Mouse (Mus musculus) hindbrain, embryonic 12.5 days (tissue): Measurements from ENCODE around the gene Gm20479. TPM values are rescaled to one million over a fixed set of nuclear protein-coding genes. Genes with fewer than 3 reads are reported as not detected.

ENCODE experiments used
- polyA plus RNA-seq: library from polyadenylated mRNA; unstranded; fragments of >200 nt; fragmentation: Nextera tagmentation; extraction: Ambion mirVana; gene quantifications from 2 replicates; pipeline ENCODE4 v1.2.1, GENCODE M21; 2016

Gm20479 gene
- polyA plus RNA-seq, 1 experiment from 2014 or later = 0.43 TPM

Other genes with a start within 250 kb of the Gm20479 start
- not detected in 2 replicates for gene Cyp2f2, start 237.5 kb downstream of the Gm20479 start, polyA plus RNA-seq
- gene Cyp2t4, start 203.7 kb downstream of the Gm20479 start, polyA plus RNA-seq = 0.13 and 0.18 TPM in 2 replicates
- gene Egln2, start 190.6 kb downstream of the Gm20479 start, polyA plus RNA-seq = 95.0 and 102 TPM in 2 replicates
- gene Rab4b, start 178.5 kb downstream of the Gm20479 start, polyA plus RNA-seq = 86.6 and 101 TPM in 2 replicates
- 0.85 and 1.9 TPM in 2 replicates for gene Gm21983, start 176.3 kb downstream of the Gm20479 start, polyA plus RNA-seq
- gene Mia, start 176.3 kb downstream of the Gm20479 start, polyA plus RNA-seq = 20.0 and 25.6 TPM in 2 replicates
- gene BC024978, start 161.6 kb downstream of the Gm20479 start, polyA plus RNA-seq = 3.2 and 3.9 TPM in 2 replicates
- 233 and 254 TPM in 2 replicates for gene Snrpa, start 161.1 kb downstream of the Gm20479 start, polyA plus RNA-seq
- 10.2 and 10.7 TPM in 2 replicates for gene Itpkc, start 128.8 kb downstream of the Gm20479 start, polyA plus RNA-seq
- 23.2 and 24.3 TPM in 2 replicates for gene Coq8b, start 124.4 kb downstream of the Gm20479 start, polyA plus RNA-seq
- 60.2 and 63.0 TPM in 2 replicates for gene Numbl, start 99.0 kb downstream of the Gm20479 start, polyA plus RNA-seq
- 8.7 and 8.9 TPM in 2 replicates for gene Ltbp4, start 19.7 kb downstream of the Gm20479 start, polyA plus RNA-seq
- gene Shkbp1, start 1.4 kb downstream of the Gm20479 start, polyA plus RNA-seq = 72.4 and 76.2 TPM in 2 replicates
- gene Sptbn4, start 90.3 kb upstream of the Gm20479 start, polyA plus RNA-seq = 0.90 and 1.1 TPM in 2 replicates
- 26.6 and 27.3 TPM in 2 replicates for gene Blvrb, start 90.6 kb upstream of the Gm20479 start, polyA plus RNA-seq
- 20.8 and 22.3 TPM in 2 replicates for gene Sertad3, start 116.3 kb upstream of the Gm20479 start, polyA plus RNA-seq
- 17.5 TPM in 2 replicates for gene Sertad1, start 129.5 kb upstream of the Gm20479 start, polyA plus RNA-seq
- 2.5 and 3.5 TPM in 2 replicates for gene Prx, start 141.9 kb upstream of the Gm20479 start, polyA plus RNA-seq
- gene Hipk4, start 165.8 kb upstream of the Gm20479 start, polyA plus RNA-seq = 0.36 and 0.66 TPM in 2 replicates
- 93.9 and 104 TPM in 2 replicates for gene Pld3, start 195.8 kb upstream of the Gm20479 start, polyA plus RNA-seq
- gene 2310022A10Rik, start 195.8 kb upstream of the Gm20479 start, polyA plus RNA-seq = 35.0 and 35.4 TPM in 2 replicates
- 85.0 and 90.5 TPM in 2 replicates for gene Akt2, start 234.1 kb upstream of the Gm20479 start, polyA plus RNA-seq